Mouse (Mus musculus) testis, postnatal 14 days (tissue): ENCODE data around the gene Tmem210.
"Not testable (repeated sequence)": the region's sequence is repeated elsewhere in the genome, so short reads cannot be mapped to it uniquely, and the experiment has no call there.

Experiments used
- DNase-seq: peaks from one replicate; pipeline ENCODE4 v3.0.0; 2021; ENCODE audit warnings: low spot score

Gene Tmem210

DNA sequence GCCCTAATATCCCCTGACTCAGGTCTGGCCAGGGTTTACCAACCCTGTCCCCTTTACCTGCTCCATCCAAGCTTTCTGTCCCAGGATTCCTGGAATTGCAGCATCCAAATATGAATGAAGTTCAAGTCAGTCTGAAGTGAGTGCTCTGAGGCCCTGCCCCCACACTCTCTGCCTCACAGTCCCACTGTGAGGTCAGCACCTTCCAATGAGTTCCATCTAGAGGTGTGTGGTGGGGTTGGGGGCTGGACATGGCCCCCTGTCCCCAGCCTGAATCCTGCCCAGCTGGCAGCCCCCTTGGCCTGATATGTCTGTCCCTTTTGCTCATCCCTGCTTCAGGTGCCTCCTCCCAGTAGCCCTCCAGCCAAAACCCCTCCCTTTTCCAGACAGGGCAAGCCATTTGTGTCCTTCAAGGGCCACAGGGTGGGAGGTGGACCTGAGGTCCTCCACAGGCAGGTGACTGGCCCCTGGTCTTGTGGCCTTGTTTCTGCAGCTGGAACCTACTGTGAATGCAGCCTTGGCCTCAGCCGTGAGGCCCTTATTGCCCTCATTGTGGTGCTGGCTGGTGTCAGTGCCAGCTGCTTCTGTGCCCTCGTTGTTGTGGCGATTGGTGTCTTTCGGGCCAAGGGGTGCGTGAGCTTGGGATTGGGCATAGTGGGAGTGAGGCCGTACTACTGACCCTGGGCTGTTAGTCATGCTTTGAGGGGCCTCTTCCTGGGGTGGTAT is at the start of gene Tmem210:
TSS of gene Tmem210 (plus strand) at position 219 of the 723 bp plus-strand sequence.
- no peak for DNase-seq

DNA sequence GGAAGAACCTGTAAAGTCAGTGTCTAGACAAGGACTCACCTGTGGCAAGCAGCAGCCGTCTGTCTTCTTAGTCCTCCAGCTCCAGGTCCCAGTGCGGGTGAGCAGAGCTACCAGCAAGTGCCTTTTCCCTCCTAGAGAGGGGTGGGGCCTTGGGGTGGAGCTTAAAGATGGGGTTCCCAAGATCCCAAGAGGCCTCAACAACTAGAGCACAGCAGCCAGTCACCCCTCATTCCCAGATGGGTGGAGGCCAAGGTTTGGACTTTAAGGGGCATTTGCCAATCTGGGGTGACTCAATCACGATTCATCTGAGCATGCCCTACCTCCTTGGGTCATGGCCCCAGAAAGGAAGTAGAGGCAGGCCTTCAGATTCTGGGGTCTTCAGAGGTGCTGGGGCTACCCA is 48.2 kb upstream of the Tmem210 start:
- DNase-seq = no peak

DNA sequence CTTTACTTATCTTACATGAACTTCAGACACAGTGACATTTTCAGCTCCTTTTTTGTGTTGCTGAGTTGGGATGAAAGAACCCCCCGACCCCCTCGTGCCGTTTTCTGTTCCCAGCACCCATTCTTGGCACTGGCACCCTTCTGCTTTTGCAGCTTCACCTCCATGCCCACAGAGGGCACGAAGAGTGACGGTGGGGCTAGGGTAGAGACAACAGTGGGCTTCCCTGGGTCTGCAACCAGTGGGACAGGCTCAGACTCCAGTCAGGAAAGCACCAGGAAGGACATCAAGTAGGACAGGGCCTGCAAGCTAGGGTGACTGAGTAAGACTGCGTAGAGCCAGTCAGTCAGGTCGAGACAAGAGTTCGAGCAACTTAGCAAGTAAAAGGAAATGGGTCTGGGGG is 47.6 kb upstream of the Tmem210 start:
- no peak for DNase-seq

DNA sequence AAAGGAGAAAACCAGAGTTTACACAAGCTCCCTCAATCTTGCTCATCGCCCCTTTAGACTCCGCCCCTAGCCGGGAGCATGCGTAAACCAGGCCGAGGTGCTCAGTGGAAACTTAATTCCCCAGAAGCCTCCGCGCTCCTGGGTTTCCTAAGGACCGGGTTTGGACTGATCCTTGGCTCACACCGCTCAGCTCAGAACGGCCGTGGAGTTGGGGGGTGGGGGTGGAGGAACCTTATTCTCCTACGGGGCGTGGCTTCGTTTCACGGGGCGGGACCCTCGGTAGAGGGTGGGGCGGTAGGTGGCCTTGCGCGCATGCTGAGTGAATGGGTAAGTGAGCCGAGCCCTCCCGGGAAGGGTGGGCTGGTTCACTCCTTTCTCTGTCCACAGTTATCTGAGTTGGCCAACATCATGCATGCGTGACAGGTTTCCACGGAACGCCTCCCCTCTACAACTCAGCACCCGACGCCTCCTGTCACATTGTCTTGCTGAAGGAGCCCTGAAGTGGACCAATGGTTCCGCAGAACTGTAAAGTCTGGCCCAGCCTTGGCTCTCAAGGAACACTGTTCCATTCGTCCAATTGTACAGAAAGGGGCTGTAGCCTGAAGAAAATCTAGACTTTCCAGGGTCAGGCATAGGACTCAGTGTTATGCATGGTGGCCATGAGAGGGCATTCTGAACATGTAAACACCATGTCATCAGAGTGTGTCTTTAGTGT is 47.1 kb upstream of the Tmem210 start:
- peak; percentile 76 for DNase-seq

GRCm38 (mm10) chr2:25241438-25241775 is 46.5 kb upstream of the Tmem210 start:
- no peak for DNase-seq

- no peak for DNase-seq
Measured at GRCm38 (mm10) chr2:25242101-25242506, 45.8 kb upstream of the Tmem210 start, which contains the start of the genes Rnf208 and Cysrt1. Rnf208 (plus strand) TSS chr2:25242255. Cysrt1 (minus strand) TSS chr2:25242452.

DNA sequence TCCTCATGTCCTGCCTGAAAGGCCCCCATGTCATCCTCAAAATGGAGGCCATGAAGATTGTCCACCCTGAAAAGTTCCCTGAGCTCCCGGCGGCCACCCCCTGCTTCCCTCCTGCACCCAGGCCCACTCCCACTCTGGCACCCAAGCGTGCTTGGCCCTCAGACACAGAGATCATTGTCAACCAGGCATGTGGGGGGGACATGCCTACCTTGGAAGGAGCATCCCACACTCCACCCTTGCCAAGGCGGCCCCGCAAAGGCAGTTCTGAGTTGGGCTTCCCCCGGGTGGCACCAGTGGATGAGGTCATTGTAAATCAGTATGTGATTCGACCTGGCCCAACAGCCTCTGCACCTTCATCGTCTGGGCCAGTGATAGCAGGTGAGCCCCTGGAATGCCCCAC is 44.6 kb upstream of the Tmem210 start:
- peak; percentile 60 for DNase-seq

- DNase-seq = no peak
Measured at GRCm38 (mm10) chr2:25244144-25244543, 43.8 kb upstream of the Tmem210 start.

GRCm38 (mm10) chr2:25246183-25247072 is 41.5 kb upstream of the Tmem210 start, which contains the start of gene AL732309.1:
AL732309.1 (minus strand) TSS chr2:25246863.
- DNase-seq = no peak

GRCm38 (mm10) chr2:25252331-25252730 is 35.6 kb upstream of the Tmem210 start:
- no peak for DNase-seq

DNA sequence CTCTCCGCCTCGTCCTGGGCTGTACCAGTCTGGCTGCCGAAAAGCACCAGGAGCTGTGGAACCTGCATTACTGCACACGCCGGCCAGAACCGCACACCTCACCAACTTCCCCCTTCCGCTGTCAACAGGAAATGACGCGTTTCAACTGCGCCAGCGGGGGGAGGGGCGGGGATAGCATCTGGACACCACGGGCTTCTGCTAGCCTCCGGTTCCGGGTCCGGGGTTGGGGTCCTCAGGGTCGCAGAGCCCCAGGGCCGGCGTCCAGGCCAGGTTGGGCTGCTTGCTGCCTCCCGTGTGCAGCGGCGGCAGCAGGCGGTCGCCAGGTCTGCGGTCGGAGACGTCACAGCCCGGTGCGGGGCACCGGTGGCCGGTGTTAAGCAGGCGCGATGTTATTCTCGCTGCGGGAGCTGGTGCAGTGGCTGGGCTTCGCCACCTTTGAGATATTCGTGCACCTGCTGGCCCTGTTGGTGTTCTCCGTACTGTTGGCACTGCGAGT is 32.6 kb upstream of the Tmem210 start, which contains the start of gene Tmem203:
TSS of gene Tmem203 (plus strand) at position 156 of the 496 bp plus-strand sequence.
- DNase-seq = peak; percentile 89

DNA sequence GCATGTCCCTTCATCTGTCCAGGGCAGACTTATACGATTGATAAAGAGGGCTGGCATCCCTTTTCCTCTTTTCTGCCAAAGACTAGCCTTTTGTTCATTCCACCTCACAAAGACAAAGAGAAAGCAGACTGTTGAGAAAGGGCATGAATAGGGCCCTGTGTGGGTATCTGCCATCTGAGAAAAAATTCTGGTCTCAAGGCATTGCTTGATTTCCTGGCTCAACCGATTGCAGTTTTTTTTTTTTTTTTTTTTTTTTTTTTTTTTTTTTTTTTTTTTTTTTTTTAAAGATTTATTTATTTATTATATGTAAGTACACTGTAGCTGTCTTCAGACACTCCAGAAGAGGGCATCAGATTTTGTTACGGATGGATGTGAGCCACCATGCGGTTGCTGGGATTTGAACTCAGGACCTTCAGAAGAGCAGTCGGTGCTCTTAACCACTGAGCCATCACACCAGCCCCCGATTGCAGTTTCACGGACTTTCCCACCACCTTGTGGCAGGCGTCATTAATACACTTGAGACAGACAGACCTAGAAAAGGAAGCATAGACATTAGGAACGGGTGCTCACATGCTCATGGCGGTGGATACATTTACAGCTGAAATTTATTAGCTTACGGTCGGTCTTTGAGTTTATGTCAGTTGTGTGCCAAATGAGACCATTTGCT is 31.4 kb upstream of the Tmem210 start:
- DNase-seq = not testable (repeated sequence)

GRCm38 (mm10) chr2:25257250-25257649 is 30.7 kb upstream of the Tmem210 start:
- not testable (repeated sequence) for DNase-seq

DNA sequence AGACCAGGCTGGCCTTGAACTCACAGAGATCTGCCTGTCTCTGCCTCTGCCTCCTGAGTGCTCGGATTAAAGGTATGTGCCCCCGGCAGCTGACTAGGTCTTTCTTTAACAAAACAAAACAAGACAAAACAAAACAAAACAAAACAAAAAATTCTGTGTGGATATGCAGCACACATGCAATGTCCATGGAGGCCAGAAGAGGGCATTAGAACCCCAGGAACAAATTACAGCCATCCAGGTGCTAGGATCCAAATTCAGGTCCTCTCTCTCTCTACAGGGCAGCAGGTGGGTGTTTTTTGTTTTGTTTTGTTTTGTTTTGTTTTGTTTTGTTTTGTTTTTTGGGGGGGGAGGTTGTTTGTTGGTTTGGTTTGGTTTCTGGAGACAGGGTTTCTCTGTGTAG is 29.1 kb upstream of the Tmem210 start:
- no peak for DNase-seq

- no peak for DNase-seq
Measured at GRCm38 (mm10) chr2:25261870-25262269, 26.1 kb upstream of the Tmem210 start.

DNA sequence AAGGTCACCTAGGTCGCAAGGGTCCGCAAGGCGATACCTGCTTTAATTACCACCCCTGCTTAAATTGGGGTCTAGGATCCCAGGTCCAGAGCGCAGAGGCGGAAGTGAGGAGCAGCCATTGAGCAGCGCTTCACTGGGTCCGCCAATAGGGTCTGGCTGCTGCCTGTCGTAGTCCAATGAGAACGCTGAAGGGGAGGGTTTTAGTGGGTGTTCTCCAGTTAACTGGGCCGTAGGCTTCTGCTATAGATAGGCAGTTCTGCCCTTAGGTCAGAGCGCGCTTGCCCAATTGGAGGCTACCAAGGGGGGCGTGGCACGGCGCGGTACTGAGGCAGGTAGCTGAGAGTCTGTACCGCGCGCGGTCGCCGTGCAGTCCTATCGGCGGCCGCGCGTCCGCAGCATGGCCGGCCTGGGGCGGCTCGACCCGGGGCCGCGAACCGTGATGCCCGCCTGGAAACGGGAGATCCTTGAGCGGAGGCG is 25.6 kb upstream of the Tmem210 start, which contains the start of gene Tprn:
TSS of gene Tprn (plus strand) at position 328 of the 477 bp plus-strand sequence.
- DNase-seq = peak; percentile 96

DNA sequence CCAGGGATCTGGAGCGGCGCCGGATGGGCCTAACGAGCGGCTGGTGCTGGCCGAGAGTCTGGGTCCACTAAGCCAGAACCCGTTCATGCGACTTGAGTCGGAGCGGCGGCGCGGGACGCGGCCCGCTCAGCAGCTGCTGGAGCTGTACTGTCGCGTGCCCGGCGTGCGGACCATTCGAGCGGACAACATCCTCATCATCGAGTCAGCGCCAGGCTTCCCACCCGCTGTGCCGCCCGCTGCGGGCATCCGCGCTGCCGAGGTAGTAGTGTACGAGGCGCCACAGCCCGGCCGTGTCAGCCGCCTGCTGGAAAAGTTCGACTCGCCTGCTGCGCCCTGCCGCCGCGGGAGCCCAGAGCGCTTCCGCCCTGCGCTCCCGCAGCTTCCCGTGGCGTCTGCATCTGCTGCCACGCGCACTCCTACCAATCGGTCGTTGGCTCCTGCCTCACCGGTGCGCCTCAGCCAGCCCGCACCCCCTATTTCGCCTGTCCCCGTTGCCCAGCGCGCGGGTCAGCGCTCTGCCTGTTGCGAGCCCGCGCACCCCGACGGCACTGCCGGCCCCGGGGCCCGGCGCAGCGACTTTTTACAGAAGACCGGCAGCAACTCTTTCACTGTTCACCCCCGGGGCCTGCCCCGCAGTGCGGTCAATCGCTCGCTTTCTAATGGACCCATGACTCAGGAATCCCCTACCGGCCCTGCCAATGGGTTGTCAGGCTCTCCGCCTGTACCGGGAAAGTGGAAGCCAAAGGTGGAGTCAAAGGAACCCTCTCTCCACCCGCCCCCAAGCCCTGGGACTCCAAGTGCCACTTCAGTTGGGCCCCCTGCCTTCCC is 24.9 kb upstream of the Tmem210 start:
- DNase-seq = peak; percentile 46

GRCm38 (mm10) chr2:25263623-25264285 is 24.2 kb upstream of the Tmem210 start:
- no peak for DNase-seq

GRCm38 (mm10) chr2:25264286-25264660 is 23.7 kb upstream of the Tmem210 start:
- no peak for DNase-seq

DNA sequence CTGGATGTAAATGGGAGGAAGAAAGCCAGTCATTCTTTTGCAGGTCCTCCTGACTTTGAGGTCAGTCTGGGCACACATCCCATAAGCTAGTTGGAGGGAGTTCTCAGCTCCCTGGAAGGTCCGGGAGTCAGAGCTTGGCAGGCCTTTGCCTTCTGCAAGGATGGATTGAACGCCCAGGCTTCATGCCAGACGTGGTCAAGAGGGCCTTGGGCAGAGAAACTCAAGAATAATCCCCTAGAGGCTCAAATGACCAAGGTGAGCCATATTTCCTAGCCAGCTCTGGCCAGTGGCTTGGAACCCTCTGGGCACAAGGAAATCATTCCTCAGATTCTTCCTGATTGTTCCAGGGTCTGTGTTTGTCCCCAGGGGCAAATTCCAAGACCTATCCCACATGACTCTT is 23.1 kb upstream of the Tmem210 start:
- DNase-seq = no peak
